Mouse (Mus musculus) R1 (cell line): Measurements from ENCODE around the gene Arl6ip5.
"Not testable (repeated sequence)": the region's sequence is repeated elsewhere in the genome, so short reads cannot be mapped to it uniquely, and the experiment has no call there.

ENCODE experiments used
- DNase-seq: peaks from one replicate; pipeline ENCODE4 v3.0.0-alpha.2; 2018; ENCODE audit warnings: low read depth, low spot score

Gene Arl6ip5

GRCm38 (mm10) chr6:97223566-97223965 is 13.1 kb downstream of the Arl6ip5 start:
- DNase-seq: no peak

DNA sequence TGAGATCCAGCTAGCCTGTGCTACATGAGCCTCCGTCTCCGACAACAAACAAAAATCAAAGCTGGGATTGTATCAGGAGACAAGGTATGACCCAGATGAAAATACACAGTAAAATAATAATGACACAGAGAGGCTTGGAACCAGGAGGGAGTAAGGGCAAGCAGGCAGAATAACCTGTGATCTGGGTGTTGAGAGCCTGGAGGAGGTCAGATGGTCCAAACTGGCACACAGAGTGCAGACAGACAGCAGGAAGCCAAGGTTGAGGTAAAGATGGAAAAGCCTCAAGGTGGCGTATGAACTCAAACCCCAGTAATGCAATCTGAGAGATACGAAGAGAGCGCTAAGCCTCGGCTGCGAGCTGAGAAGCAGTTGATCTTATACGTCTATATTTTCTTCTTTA is 14.0 kb downstream of the Arl6ip5 start:
- DNase-seq: no peak

DNA sequence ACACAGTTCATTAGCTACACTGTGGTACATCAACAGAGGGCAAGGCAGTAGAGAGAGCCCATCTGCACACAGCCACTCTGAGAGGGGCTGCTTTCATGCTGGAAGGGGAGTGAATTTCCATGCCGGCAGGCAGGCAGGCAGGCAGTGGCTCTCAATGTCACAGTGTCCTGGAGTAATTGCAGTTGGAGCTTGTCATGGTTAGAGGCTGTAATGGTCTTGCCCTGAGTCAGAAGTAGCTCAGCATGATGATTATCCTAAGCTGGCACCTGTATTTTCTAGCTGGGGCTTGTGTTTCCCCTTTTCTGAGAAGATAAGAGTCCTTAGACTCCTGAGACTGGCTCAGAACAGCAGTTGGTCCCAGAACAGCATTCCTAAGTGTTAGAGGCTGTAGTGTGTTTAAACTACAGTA is 15.6 kb downstream of the Arl6ip5 start:
- DNase-seq: no peak

DNA sequence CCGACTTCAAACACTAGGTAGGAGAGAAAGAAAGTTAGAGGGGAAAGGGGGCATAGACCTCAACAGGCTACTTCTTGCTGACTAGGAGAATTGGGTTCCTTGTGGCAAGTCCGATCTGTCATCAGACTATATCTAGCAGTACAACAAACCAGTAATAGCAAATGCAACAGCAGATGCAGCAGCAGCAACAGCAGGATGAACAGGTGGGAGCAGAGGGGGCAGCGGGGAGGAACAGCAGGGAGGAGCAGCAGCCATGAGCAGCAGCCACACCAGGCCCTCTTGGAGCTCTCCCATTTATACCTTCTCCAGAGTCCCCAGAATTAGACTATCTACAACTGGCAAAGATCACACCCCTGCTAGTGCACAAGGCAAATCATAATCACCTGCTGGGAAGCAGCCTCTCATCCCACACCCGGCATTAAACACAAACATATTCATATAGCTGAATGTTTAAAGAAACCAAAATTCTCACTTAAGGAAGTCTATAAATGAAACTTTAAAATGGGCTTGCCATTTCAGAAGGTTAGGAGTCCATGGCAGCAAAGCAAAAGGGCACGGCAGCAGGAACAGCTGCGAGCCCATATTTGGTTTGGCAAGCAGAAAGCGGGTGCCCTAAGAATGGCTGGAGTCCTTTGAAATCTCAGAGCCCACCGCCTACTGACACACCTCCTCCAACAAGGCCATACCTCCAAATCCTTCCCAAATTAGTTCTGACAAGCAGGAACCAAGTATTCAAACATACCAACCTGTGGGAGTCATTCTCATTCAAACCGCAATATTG is 16.8 kb downstream of the Arl6ip5 start:
- DNase-seq: no peak

DNA sequence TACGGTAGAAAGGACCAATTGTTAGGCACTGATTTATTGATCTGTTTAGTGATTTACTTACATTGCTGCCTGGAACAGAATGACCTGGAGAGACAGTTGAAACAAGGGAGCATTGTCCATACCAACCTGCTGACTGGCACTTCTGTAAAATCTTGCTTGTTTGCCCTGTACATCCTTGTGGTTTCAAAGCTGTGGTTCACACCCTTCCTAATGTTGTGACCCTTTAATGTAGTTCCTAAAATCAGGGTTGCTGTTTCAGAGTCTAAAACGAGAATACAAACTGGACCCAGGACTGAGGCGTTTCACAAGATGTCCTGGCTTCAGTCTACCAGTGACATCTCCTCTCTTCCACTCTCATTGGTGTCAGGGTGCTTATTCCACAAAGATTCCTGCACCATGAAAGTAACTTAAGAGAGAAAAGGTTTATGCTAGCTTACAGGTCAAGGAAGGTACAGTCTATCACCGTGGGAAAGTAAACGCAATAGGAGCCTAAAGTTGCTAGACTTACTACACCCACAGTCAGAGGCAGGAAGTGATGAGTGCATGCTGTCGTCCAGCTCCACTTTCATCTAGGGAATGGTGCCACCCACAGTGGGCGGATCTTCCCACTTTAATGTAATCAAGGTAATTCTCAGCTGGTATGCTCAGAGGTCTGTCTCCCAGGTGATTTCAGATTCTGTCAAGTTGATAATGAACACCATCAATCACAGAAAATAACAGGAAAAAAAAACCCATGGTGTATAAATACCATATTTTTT is 24.6 kb downstream of the Arl6ip5 start:
- DNase-seq: no peak

GRCm38 (mm10) chr6:97236088-97236487 is 25.6 kb downstream of the Arl6ip5 start:
- DNase-seq: no peak

DNA sequence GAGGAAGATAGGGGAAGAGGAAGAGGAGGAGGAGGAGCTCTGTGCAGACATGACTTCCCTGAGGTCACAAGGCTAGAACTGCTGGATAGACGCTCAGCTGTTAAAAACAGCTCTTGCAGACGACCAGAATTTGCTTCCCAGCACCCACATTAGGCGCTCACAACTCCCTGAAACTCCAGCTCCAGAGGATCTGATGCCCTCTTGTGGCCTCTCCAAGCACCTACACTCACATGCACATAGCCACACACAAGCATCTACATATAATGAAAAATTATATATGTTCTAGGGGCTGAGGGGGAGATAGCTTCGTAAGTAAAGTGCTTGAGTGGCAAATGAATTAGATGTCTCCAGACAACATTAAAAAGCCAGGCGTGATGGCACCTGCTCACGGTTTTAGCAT is 28.9 kb downstream of the Arl6ip5 start:
- DNase-seq: peak; percentile 70

- DNase-seq: no peak
Measured at GRCm38 (mm10) chr6:97240092-97240491, 29.6 kb downstream of the Arl6ip5 start.

- DNase-seq: no peak
Measured at GRCm38 (mm10) chr6:97242522-97242921, 32.0 kb downstream of the Arl6ip5 start.

DNA sequence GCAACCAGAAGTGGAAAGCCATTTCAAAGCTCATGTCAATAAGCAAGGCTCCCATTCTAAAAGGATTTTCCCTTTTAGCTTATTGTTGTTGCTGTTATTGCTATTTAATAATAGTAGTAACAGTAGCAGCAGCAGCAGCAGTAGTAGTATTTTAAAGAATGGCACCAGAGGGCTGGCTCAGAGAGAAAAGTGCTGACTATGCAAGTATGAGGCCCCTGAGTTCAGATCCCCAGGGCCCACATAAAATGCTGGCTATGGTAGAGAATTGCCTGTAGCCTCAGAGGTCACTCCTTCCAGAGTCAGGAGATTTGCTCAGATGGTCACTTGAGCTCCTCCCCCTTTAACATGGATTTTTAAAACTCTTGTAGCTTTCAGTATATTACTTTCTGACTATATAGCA is 34.7 kb downstream of the Arl6ip5 start:
- DNase-seq: no peak

DNA sequence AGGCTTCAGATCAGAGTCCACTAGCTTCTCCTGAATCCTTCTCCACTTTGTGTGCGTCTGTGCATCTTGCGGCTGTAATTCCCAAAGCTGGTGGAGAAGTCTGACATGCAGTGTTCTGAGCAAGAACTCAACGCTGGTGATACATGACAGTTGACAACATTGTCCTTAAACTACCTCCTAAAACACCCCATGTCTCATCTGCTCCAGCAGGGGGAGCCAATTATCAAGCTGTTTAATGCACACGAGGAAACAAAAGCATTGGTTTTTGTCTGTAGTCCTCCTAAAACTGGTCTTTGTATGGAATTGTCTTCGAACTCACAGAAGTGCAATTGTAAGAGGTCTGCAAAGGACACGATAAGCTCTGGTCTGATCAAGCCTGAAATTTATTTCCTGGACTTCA is 40.5 kb downstream of the Arl6ip5 start:
- DNase-seq: peak; percentile 74

DNA sequence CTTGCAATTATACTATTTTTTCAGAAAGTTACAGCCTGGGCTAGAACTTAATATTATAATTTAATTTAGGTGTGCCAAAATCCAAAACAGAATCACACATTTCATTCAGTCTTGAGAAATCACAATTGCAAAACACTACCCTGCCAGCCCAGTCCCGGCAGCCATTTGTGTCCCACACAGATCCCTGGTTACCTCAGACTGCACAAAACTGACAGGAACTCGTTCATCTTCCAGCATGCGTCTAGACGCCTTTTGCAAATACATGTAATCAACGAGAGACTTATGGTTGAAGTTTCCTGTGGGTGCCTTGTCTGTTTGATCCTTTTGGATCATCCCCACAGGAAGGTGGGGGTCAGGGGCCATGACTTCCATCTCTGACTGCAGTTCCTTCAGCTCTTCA is 41.6 kb downstream of the Arl6ip5 start:
- DNase-seq: no peak

DNA sequence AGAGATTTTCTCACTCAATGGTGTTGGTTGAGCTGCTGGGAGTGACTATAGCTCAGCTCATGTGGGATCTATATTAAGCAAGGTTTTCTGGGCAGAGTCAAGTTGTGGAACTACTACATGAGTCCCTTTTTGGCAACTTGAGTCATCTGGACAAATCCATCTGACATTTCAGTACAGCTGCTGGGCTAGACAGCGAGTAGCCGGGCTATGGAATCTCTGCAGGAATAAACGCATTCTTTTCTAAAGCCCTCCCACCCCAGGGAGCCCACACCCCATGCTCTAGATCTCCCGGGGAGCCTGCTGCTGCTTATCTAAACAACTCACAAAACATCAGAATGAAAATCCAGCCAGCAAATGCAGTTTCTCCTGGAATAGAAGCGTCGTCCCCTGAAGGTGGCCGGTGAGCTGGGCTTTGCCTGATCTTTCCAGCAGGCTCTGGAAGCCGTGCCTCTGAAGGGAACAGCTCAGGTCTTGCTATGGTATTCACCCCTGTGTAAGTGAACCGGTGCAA is 42.3 kb downstream of the Arl6ip5 start, which contains the start of gene Lmod3:
TSS of gene Lmod3 (minus strand) at position 49 of the 511 bp plus-strand sequence.
- DNase-seq: no peak

DNA sequence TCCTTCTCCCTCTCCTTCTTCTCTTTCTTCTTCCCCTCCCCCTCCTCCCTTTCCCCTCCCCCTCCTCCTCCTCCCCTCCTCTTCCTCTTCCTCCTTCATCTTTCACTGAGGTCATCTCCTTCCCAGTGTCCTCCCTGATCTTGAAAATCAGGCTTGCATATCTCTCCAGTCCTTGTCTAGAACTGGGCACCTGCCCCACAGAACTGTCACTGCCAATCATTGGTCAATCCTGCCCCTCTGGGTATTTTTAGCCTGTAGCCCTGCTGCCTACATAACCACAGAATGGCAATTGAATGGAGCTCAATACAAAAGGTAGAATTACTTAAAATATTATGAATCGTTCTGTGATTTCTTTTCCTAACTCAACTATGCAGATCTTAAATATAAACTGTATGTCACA is 48.0 kb downstream of the Arl6ip5 start:
- no peak for DNase-seq

DNA sequence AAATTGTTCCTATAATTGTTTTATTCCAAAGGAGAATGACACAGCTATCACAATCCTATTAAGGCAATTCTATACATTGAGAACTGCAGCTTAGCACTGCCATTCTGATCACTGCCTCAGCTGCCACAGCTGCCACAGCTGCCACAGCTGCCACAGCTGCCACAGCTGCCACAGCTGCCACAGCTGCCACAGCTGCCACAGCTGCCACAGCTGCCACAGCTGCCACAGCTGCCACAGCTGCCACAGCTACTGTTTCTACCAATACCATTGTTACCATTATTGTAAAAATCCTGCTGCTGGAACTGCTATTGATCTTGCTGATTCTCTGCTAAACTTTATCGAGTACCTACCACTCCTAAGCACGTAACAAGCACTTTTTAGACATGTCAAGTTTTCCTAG is 49.4 kb downstream of the Arl6ip5 start:
- DNase-seq: not testable (repeated sequence)

GRCm38 (mm10) chr6:97262229-97262628 is 51.7 kb downstream of the Arl6ip5 start:
- DNase-seq: no peak

GRCm38 (mm10) chr6:97263750-97264149 is 53.3 kb downstream of the Arl6ip5 start:
- DNase-seq: not testable (repeated sequence)

GRCm38 (mm10) chr6:97265240-97265639 is 54.8 kb downstream of the Arl6ip5 start:
- DNase-seq: no peak

DNA sequence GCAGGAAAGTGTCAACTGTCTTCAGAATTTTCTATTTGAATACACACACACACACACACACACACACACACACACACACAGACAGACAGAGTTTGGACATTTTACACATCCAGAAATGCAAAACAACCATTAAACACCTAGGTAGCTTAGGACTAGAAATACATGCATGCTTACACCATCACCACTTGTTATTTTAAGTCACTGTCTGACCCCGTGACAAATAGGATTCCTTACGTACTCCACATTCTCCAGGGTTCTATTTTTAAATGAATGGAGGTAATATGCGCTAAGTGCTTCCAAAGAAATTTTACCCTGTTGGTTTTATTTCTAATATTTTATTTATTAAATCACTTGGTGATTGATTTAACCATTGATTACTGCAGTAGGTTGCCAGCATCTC is 55.2 kb downstream of the Arl6ip5 start:
- no peak for DNase-seq

- DNase-seq: no peak
Measured at GRCm38 (mm10) chr6:97266661-97267060, 56.2 kb downstream of the Arl6ip5 start.

GRCm38 (mm10) chr6:97267132-97267531 is 56.6 kb downstream of the Arl6ip5 start:
- no peak for DNase-seq

DNA sequence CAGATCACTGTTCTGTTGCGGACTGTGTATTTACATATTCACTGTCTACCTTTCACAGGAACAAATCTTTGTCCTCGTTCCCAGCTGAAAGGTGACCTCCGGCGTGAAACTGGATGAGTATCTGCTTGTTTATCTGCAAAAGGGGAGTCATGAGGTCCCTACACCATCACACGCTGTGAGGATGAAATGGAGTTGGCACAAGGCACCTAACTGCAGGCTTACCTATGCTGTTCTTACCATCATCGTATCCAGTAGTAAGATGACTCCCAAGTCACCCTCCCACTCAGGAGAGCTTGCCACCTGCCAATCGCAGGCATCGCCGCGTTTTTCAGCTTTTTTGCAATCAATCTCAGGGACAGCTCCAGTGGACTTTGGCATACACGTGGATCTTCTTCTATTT is 59.1 kb downstream of the Arl6ip5 start:
- DNase-seq: no peak

- DNase-seq: no peak
Measured at GRCm38 (mm10) chr6:97272349-97272748, 61.9 kb downstream of the Arl6ip5 start.
